Mouse (Mus musculus): ENCODE measurements at regions not wholly inside any gene's neighbourhood (a gene's known extent, or its start where the extent isn't known, plus 50 kb on each side); places are given as distances from the start of the nearest gene placed in this dataset.
A peak's percentile ranks its signal among the peaks of the same experiment; 100 is the strongest.

DNA sequence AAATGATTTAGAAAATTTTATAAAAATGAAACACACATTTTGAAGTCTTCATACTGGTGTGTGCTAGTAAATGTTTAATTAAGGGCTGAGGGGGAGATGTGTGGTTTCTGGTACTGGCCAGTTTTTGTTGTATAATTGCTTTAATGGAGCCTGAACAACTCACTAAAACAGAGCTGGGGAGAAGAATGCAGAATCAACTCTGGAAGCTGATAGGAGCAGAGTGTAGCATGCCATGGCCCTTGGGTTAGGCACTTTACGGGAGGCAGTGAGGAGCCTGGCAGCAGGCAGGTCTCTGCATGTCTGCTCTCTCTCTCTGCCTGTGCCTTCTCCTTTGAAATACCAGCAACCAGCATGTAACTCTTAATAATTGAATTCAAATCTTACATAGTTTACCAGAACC lies 104.9 kb downstream of the Tmem30b start:
- Histone ChIP-seq H3K4me3 (replicated peaks; ENCODE audit: low read length) (no peak overlapping the region), H3K4me1 (ENCODE audit: control insufficient read depth, insufficient read depth, low read length) (no peaks in the 10 kb centered on the region), H3K27me3 (ENCODE audit: control insufficient read depth, insufficient read depth, low read length) (no peaks in the 10 kb centered on the region), H3K36me3 (ENCODE audit: control insufficient read depth, insufficient read depth, low read length) (no peaks in the 10 kb centered on the region), H3K4me2 (ENCODE audit: low read depth, low read length) (no peak overlapping the region), H3K9ac (ENCODE audit: low read length) (no peak overlapping the region), H3K27ac (ENCODE audit: low read length) (no peak overlapping the region), H3K9me3 (replicated peaks; ENCODE audit: control insufficient read depth, low read length) (no peaks in the 10 kb centered on the region)
- ATAC-seq (ENCODE audit: insufficient read depth, low FRiP score): no peak
- WGBS: 75% methylated on average over 1 of the region's 1 CpGs

DNA sequence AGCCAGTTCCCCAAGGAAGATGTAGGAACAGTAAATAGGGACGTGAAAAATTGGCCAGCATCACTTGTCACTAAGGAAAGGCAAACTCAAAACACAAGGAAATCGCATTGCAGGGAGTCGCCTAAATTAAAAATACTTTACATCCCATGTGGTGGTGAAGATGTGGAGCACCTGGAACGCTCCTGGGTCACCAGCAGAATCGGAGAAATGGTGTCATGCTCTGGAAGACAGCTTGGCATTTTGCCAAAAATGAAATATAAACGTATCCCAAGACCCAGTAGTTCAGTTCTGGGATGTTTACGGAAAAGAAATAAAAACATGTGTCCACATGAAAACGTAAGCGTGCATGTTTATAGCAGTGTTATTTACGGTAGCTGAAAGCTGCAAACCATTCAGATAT lies 111.5 kb downstream of the Tmem30b start:
- H3K27ac ChIP-seq (ENCODE audit: low read length): no peak overlapping the region
- no peaks in the 10 kb centered on the region for H3K4me1 ChIP-seq (ENCODE audit: control insufficient read depth, insufficient read depth, low read length)
- H3K27me3 ChIP-seq (ENCODE audit: control insufficient read depth, insufficient read depth, low read length): no peaks in the 10 kb centered on the region
- H3K9me3 ChIP-seq (replicated peaks; ENCODE audit: control insufficient read depth, low read length): no peaks in the 10 kb centered on the region
- H3K4me2 ChIP-seq (ENCODE audit: low read depth, low read length): no peak overlapping the region
- no peak overlapping the region for H3K9ac ChIP-seq (ENCODE audit: low read length)
- no peak overlapping the region for H3K4me3 ChIP-seq (replicated peaks; ENCODE audit: low read length)
- no peaks in the 10 kb centered on the region for H3K36me3 ChIP-seq (ENCODE audit: control insufficient read depth, insufficient read depth, low read length)
- WGBS: 49% methylated on average over 10 of the region's 10 CpGs
- no peak for ATAC-seq (ENCODE audit: insufficient read depth, low FRiP score)

DNA sequence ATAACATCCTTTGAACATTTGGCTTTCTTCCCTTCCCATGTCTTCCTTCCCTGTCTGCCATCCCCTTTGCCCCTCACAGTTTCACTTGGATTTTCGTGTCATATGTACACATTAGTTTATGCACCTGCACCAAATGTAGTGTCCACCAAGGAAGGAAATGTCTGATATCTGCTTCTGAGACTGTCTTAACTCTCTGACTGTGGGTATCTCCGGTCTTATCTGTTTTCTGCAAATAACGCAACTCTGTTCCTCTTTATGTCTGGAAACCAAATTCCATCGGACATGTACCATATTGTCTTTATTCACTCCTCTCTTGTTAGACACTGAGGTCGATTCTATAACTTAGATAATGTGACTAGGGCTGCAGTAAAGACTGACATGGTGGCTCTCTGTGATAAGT lies 113.6 kb downstream of the Tmem30b start:
- Histone ChIP-seq H3K4me3 (replicated peaks; ENCODE audit: low read length) (no peak overlapping the region), H3K27ac (ENCODE audit: low read length) (no peak overlapping the region), H3K4me1 (ENCODE audit: control insufficient read depth, insufficient read depth, low read length) (no peaks in the 10 kb centered on the region), H3K4me2 (ENCODE audit: low read depth, low read length) (no peak overlapping the region), H3K36me3 (ENCODE audit: control insufficient read depth, insufficient read depth, low read length) (no peaks in the 10 kb centered on the region), H3K27me3 (ENCODE audit: control insufficient read depth, insufficient read depth, low read length) (no peaks in the 10 kb centered on the region), H3K9me3 (replicated peaks; ENCODE audit: control insufficient read depth, low read length) (no peaks in the 10 kb centered on the region), H3K9ac (ENCODE audit: low read length) (no peak overlapping the region)
- ATAC-seq (ENCODE audit: insufficient read depth, low FRiP score): no peak
- WGBS: 79% methylated on average over 5 of the region's 5 CpGs

DNA sequence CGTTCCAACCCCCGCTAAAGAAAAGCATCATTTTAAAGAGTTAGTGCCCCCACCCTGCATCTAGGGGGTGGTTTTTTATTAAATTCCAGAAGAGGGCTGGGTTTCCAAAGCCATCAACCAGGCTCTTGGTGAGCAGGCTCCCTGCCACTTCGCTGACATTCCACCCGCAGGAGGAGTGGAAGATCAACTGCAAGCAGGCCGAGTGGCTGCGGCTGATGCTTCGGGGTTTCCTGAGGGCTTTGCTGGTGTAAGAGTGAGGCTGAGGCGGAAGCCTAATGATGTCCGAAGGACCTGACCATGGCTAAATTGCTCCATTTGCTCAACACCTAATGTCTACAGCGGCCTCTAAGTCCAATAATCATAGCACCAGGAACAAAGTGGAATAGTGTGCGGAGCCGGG lies 118.0 kb downstream of the Tmem30b start:
- Histone ChIP-seq H3K27me3 (ENCODE audit: control insufficient read depth, insufficient read depth, low read length) (no peaks in the 10 kb centered on the region), H3K9me3 (replicated peaks; ENCODE audit: control insufficient read depth, low read length) (no peaks in the 10 kb centered on the region), H3K4me1 (ENCODE audit: control insufficient read depth, insufficient read depth, low read length) (no peaks in the 10 kb centered on the region), H3K36me3 (ENCODE audit: control insufficient read depth, insufficient read depth, low read length) (no peaks in the 10 kb centered on the region), H3K9ac (ENCODE audit: low read length) (no peak overlapping the region), H3K4me2 (ENCODE audit: low read depth, low read length) (no peak overlapping the region), H3K27ac (ENCODE audit: low read length) (no peak overlapping the region), H3K4me3 (replicated peaks; ENCODE audit: low read length) (no peak overlapping the region)
- ATAC-seq (ENCODE audit: insufficient read depth, low FRiP score): no peak
- WGBS: 65% methylated on average over 12 of the region's 12 CpGs

DNA sequence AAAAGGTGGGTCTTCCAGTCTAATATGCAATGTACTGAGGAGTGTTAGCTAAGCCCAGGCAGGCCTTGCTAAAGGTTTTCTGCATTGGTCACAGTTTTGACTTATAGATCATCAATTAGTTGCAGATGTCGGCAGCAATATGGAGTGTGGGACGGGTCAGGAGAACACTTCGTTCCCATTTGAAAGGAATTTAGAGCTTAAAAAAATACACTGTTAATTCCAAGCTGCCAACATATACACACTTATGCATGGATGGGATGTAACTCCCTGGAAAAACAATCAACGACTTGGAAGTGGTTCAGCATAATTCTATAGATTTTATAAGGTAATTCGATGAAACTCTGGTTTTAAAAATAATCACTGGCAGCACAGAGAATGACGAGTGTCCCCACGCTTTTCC lies 121.4 kb downstream of the Tmem30b start:
- Histone ChIP-seq H3K27me3 (ENCODE audit: control insufficient read depth, insufficient read depth, low read length) (no peaks in the 10 kb centered on the region), H3K9me3 (replicated peaks; ENCODE audit: control insufficient read depth, low read length) (no peaks in the 10 kb centered on the region), H3K9ac (ENCODE audit: low read length) (no peak overlapping the region), H3K4me2 (ENCODE audit: low read depth, low read length) (no peak overlapping the region), H3K36me3 (ENCODE audit: control insufficient read depth, insufficient read depth, low read length) (no peaks in the 10 kb centered on the region), H3K4me1 (ENCODE audit: control insufficient read depth, insufficient read depth, low read length) (no peaks in the 10 kb centered on the region), H3K27ac (ENCODE audit: low read length) (no peak overlapping the region), H3K4me3 (replicated peaks; ENCODE audit: low read length) (no peak overlapping the region)
- no peak for ATAC-seq (ENCODE audit: insufficient read depth, low FRiP score)
- 75% methylated on average over 7 of the region's 7 CpGs for WGBS

DNA sequence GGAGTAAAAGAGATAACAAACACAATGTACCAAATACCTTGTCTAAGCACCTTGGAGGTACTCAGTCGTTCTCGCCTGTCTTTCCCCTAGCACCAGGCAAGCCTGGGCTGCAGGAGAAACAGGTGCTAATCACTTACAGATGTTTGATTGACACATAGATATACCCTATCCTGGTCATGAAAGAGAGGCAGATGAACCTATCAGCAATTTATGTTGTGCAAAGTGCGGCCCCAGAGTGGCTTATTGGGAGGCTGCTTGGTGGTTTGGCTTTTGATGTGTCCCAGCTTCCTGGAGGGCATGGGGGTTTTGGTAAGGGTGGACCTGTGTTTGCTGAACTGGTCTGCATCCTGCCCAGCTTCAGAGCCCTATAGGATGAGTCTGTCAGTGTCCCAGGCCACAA lies 129.1 kb downstream of the Tmem30b start:
- Histone ChIP-seq H3K4me2 (ENCODE audit: low read depth, low read length) (no peak overlapping the region), H3K9me3 (replicated peaks; ENCODE audit: control insufficient read depth, low read length) (no peaks in the 10 kb centered on the region), H3K4me3 (replicated peaks; ENCODE audit: low read length) (no peak overlapping the region), H3K4me1 (ENCODE audit: control insufficient read depth, insufficient read depth, low read length) (peaks cover 7% of the 10 kb centered on the region; the same call in 1 of the 2 replicates), H3K27ac (ENCODE audit: low read length) (no peak overlapping the region), H3K9ac (ENCODE audit: low read length) (no peak overlapping the region), H3K36me3 (ENCODE audit: control insufficient read depth, insufficient read depth, low read length) (no peaks in the 10 kb centered on the region), H3K27me3 (ENCODE audit: control insufficient read depth, insufficient read depth, low read length) (no peaks in the 10 kb centered on the region)
- 82% methylated on average over 3 of the region's 3 CpGs for WGBS
- no peak for ATAC-seq (ENCODE audit: insufficient read depth, low FRiP score)

DNA sequence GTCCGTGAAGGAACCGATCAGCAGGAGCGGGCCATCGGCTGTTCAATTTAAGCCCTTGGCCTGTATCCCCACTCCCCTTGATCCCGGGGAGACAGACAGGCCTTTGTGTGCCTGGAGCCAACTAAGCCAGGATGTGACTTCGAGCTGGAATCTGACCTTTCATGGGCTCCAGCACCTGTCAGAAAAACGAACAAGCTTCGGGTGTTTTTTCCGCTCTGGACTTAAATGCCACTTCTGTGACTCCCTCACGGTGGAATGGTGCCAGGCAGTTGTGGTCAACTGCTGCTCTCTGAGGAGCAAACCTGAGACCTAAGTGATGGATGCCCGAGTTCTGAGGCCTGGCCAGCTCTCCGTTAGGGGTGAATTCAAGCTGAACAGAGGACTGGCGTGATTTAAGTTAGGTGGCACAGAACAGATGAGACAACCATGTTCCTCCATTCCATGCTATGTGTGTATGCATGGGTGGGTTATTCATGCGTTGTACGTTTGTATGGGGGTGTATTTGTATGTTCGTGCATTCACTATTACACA lies 129.8 kb downstream of the Tmem30b start:
- H3K27ac ChIP-seq (ENCODE audit: low read length): no peak overlapping the region
- 64% methylated on average over 16 of the region's 16 CpGs for WGBS
- no peaks in the 10 kb centered on the region for H3K27me3 ChIP-seq (ENCODE audit: control insufficient read depth, insufficient read depth, low read length)

DNA sequence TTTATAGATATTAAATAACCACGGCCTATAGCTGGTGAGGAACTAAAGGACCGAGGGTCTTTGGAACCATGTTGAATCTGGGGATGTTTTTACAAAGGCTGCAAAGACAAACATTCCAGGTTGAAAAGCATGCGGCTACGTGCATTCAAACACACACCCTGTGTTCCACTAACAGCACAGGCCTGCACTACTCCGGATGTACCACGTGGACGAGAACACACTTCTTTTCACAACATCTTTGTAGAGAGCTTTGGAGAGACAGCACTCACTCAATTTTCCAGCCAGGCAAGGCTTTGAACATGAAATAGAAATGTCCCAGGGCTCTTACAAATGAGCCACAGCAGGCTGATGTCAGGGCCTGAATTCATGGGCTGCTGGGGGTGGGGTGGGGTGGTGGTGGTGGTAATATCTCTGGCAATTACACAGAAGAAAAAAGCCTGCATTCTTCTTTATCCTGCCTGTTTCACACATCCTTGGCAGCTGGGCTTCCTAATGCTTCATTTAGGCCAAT lies 129.3 kb downstream of the Slc38a6 start:
- WGBS: 62% methylated on average over 7 of the region's 7 CpGs

More for the DNA sequence above, 129.8 kb downstream of the Tmem30b start:
- Histone ChIP-seq H3K4me2 (ENCODE audit: low read depth, low read length) (no peak overlapping the region), H3K4me3 (replicated peaks; ENCODE audit: low read length) (no peak overlapping the region), H3K9ac (ENCODE audit: low read length) (no peak overlapping the region), H3K36me3 (ENCODE audit: control insufficient read depth, insufficient read depth, low read length) (no peaks in the 10 kb centered on the region), H3K9me3 (replicated peaks; ENCODE audit: control insufficient read depth, low read length) (no peaks in the 10 kb centered on the region), H3K4me1 (ENCODE audit: control insufficient read depth, insufficient read depth, low read length) (peaks cover 7% of the 10 kb centered on the region; the same call in 1 of the 2 replicates)
- ATAC-seq (ENCODE audit: insufficient read depth, low FRiP score): no peak

DNA sequence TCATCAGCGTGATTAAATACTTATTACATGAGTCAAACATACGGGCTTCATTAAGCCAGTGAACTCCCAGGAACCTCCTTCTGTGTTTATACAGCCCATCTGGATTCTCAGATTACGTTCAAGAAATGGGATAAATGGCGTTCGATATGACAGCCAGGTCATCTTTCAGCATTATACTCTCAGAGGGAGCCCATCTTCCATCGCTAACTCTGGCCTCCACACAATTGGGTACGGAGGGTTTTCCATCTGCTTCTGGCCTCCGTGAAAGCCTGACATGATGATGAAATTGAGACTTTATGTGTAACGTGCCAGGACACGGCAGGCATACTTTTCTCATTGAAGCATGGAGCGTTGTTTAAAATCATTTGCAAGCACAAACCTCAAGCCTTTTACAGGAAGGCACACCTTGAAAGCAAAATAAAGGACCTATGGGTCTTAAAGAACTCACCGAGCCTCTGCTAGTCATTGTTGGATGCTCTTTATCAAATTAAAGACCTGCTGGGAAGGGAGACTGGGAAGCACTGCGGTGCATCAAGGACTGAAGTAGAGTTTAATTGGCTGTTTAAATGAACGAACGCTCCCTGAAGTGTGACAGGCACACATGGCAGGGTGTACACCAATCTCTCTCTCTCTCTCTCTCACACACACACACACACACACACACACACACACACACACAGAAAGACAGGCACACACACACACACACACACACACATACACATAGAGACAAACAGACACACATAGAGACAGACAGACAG lies 127.0 kb downstream of the Slc38a6 start:
- no peaks in the 10 kb centered on the region for H3K36me3 ChIP-seq (ENCODE audit: control insufficient read depth, insufficient read depth, low read length)
- H3K4me3 ChIP-seq (replicated peaks; ENCODE audit: low read length): no peak overlapping the region
- peaks cover 7% of the 10 kb centered on the region; the same call in 1 of the 2 replicates for H3K4me1 ChIP-seq (ENCODE audit: control insufficient read depth, insufficient read depth, low read length)
- peak overlapping the region; percentile 35 for H3K4me2 ChIP-seq (ENCODE audit: low read depth, low read length)
- ATAC-seq (ENCODE audit: insufficient read depth, low FRiP score): no peak
- no peaks in the 10 kb centered on the region for H3K27me3 ChIP-seq (ENCODE audit: control insufficient read depth, insufficient read depth, low read length)
- peak overlapping the region; percentile 39 for H3K27ac ChIP-seq (ENCODE audit: low read length)
- H3K9me3 ChIP-seq (replicated peaks; ENCODE audit: control insufficient read depth, low read length): no peaks in the 10 kb centered on the region
- WGBS: 36% methylated on average over 15 of the region's 15 CpGs
- no peak overlapping the region for H3K9ac ChIP-seq (ENCODE audit: low read length)

More for the DNA sequence above, 129.3 kb downstream of the Slc38a6 start:
- Histone ChIP-seq H3K9ac (ENCODE audit: low read length) (no peak overlapping the region), H3K9me3 (replicated peaks; ENCODE audit: control insufficient read depth, low read length) (no peaks in the 10 kb centered on the region), H3K4me3 (replicated peaks; ENCODE audit: low read length) (no peak overlapping the region), H3K4me1 (ENCODE audit: control insufficient read depth, insufficient read depth, low read length) (peaks cover 7% of the 10 kb centered on the region; the same call in 1 of the 2 replicates), H3K36me3 (ENCODE audit: control insufficient read depth, insufficient read depth, low read length) (no peaks in the 10 kb centered on the region), H3K27me3 (ENCODE audit: control insufficient read depth, insufficient read depth, low read length) (no peaks in the 10 kb centered on the region), H3K27ac (ENCODE audit: low read length) (no peak overlapping the region), H3K4me2 (ENCODE audit: low read depth, low read length) (no peak overlapping the region)
- ATAC-seq (ENCODE audit: insufficient read depth, low FRiP score): no peak

All from stomach, embryonic 16.5 days (tissue).